Mouse (Mus musculus): ENCODE results near the gene Tomm20l.

The Tomm20l gene

GRCm38 (mm10) chr12:71154979-71155378 lies 43.8 kb downstream of the Tomm20l start:
- no peak for DNase-seq (ENCODE audit: low spot score in 2 of 2)

GRCm38 (mm10) chr12:71157974-71158373 lies 46.7 kb downstream of the Tomm20l start:
- DNase-seq (ENCODE audit: low spot score in 2 of 2): no peak

GRCm38 (mm10) chr12:71164410-71164809 lies 53.2 kb downstream of the Tomm20l start:
- no peak for DNase-seq (ENCODE audit: low spot score in 2 of 2)

GRCm38 (mm10) chr12:71169911-71170310 lies 58.7 kb downstream of the Tomm20l start:
- DNase-seq (ENCODE audit: low spot score in 2 of 2): no peak

Data from heart, adult 9 months (tissue).